Mouse (Mus musculus) forebrain, embryonic 16.5 days (tissue): ENCODE results near the gene Slc30a7. TPM values are rescaled to one million over a fixed set of nuclear protein-coding genes. Genes with fewer than 3 reads are reported as not detected.

ENCODE experiments used
- ATAC-seq: fragments of 200-750 bp; cut with Nextera tagmentation; 2 replicates; pipeline ENCODE4 v1.8.0; 2017; ENCODE audit warnings: mild to moderate bottlenecking, moderate library complexity
- H3K27ac ChIP-seq: fragments of 300-500 bp; sonication (generic); 2 replicates; pipeline ENCODE4 v1.5.1; 2014; ENCODE audit warnings: low read length, control low read depth
- H3K27me3 ChIP-seq: fragments of 300-500 bp; sonication (generic); replicated peaks from 2 replicates; pipeline ENCODE4 v1.6.1; 2014; ENCODE audit warnings: low read length; ENCODE audit not compliant: control insufficient read depth, insufficient read depth
- H3K36me3 ChIP-seq: fragments of 300-500 bp; sonication (generic); 2 replicates; pipeline ENCODE4 v1.6.1; 2014; ENCODE audit not compliant: control insufficient read depth, insufficient read depth
- H3K4me1 ChIP-seq: fragments of 300-500 bp; sonication (generic); replicated peaks from 2 replicates; pipeline ENCODE4 v1.6.1; 2014; ENCODE audit warnings: low read length; ENCODE audit not compliant: control insufficient read depth, insufficient read depth
- H3K4me2 ChIP-seq: fragments of 300-500 bp; sonication (generic); 2 replicates; pipeline ENCODE4 v1.6.1; 2014; ENCODE audit warnings: mild to moderate bottlenecking, low read length, control low read depth
- H3K4me3 ChIP-seq: fragments of 300-500 bp; sonication (generic); replicated peaks from 2 replicates; pipeline ENCODE4 v1.5.1; 2014; ENCODE audit warnings: mild to moderate bottlenecking, low read length, control low read depth
- H3K9ac ChIP-seq: fragments of 300-500 bp; sonication (generic); replicated peaks from 2 replicates; pipeline ENCODE4 v1.6.1; 2014; ENCODE audit warnings: low read depth, low read length, control low read depth
- H3K9me3 ChIP-seq: fragments of 300-500 bp; sonication (generic); 2 replicates; pipeline ENCODE4 v1.6.1; 2016; ENCODE audit warnings: low read length; ENCODE audit not compliant: control insufficient read depth
- WGBS: fragments of 180-500 bp; shearing (Covaris S2); extraction: QIAGEN DNeasy Blood & Tissue Kit; methylation state at CpG from one replicate; pipeline ENCODE4 v1.1.7; 2014; 5-methylcytosine and 5-hydroxymethylcytosine counted together
- polyA plus RNA-seq: library from polyadenylated mRNA; unstranded; fragments of >200 nt; fragmentation: Nextera tagmentation; extraction: Ambion mirVana; gene quantifications from 2 replicates; pipeline ENCODE4 v1.2.1, GENCODE M21; 2015

Gene Slc30a7
- polyA plus RNA-seq, 1 experiment from 2014 or later, result 19.0 TPM

DNA sequence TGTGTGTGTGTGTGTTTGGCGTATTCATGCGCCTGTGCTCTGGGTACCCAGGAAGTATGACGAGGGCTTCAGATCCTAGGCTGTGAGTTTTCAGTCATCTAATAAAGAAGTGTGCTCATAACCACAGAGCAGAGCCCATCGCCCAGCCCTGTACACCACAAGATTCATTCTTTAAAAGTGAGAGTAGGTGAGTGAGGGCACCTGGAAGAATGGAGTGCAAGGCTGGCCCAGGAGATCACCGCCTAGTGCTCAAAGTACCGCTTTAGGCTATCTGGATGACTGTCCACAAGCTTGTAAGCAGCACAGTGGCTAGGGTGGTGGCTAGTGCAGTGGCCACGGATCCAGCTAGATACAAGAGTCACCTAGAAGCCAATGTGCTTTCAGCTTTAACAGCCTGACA lies 50.0 kb downstream of the Slc30a7 start:
- no peak overlapping the region for H3K4me3 ChIP-seq
- no peaks in the 10 kb centered on the region for H3K9me3 ChIP-seq
- no peak for ATAC-seq
- 94% methylated on average over 7 of the region's 7 CpGs for WGBS
- no peaks in the 10 kb centered on the region for H3K4me1 ChIP-seq
- no peak overlapping the region for H3K4me2 ChIP-seq
- H3K36me3 ChIP-seq, result peaks cover 7% of the 10 kb centered on the region
- H3K27ac ChIP-seq, result no peak overlapping the region
- H3K27me3 ChIP-seq, result no peaks in the 10 kb centered on the region
- no peak overlapping the region for H3K9ac ChIP-seq

DNA sequence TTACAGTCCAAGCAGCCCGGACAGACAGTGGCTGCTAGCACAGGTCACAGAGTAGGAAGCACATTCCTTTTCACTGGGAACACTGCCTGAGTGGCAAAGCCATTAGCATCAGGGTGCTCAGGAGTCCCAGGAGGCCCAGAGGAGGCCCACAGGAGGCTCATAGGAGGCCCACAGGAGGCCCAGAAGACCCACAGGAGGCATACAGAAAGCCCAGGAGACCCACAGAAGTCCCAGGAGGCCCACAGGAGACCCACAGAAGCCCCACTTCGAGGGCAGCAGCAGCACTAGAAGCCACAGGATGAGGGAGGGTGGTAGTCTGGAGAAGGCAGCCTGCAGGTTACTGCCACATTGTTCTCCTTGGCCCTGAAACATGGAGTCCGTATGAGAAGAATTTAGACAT lies 54.1 kb downstream of the Slc30a7 start:
- Histone ChIP-seq H3K9ac (no peak overlapping the region), H3K4me2 (no peak overlapping the region), H3K4me3 (no peak overlapping the region), H3K4me1 (peaks cover 7% of the 10 kb centered on the region; the same call in 1 of the 2 replicates), H3K36me3 (peaks cover 7% of the 10 kb centered on the region), H3K27me3 (no peaks in the 10 kb centered on the region), H3K9me3 (no peaks in the 10 kb centered on the region), H3K27ac (no peak overlapping the region)
- 74% methylated on average over 3 of the region's 3 CpGs for WGBS
- no peak for ATAC-seq

DNA sequence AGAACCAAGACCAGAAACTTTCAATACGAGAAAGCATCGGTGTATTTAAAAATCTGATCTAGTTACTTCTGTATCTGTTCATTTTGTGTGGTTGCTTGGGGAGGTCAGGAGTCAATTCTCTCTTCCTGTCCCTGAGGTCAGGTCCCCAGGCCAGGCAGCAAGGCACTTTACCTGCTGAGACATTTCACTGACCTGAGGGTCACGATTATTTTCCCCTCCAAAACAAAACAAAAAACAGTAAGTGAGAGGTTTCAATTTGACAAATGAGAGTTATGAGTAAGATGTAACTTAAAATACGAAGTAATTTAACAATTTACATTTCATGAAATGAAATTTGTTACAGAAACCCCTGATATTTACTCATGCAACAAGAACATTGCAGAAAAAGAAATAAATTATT lies 54.9 kb downstream of the Slc30a7 start:
- H3K9ac ChIP-seq, result no peak overlapping the region
- H3K4me1 ChIP-seq, result peaks cover 7% of the 10 kb centered on the region; the same call in 1 of the 2 replicates
- no peak overlapping the region for H3K27ac ChIP-seq
- no peak overlapping the region for H3K4me2 ChIP-seq
- no peaks in the 10 kb centered on the region for H3K27me3 ChIP-seq
- ATAC-seq, result no peak
- WGBS, result 83% methylated on average over 4 of the region's 4 CpGs
- no peaks in the 10 kb centered on the region for H3K9me3 ChIP-seq
- no peak overlapping the region for H3K4me3 ChIP-seq
- H3K36me3 ChIP-seq, result peaks cover 7% of the 10 kb centered on the region

DNA sequence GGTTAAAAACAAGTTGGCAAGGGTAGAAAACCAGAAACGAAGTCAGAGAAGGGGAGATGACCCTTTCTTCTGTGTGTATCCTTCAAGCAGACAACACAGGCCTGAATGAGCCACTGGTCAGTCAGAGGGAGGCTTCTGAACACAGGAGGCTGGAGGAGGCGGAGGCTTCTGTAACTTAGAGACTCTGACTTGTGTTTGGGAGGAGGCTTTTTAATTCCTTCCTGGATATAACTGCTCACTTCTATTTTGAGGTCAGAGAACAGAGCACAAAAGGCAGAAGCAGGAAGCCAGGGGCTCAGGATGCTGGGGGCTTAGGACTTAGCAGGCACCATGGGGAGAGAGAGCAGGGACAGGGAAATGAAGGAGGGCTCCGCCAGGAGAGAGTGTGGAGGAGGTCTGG lies 56.0 kb downstream of the Slc30a7 start:
- no peak overlapping the region for H3K9ac ChIP-seq

DNA sequence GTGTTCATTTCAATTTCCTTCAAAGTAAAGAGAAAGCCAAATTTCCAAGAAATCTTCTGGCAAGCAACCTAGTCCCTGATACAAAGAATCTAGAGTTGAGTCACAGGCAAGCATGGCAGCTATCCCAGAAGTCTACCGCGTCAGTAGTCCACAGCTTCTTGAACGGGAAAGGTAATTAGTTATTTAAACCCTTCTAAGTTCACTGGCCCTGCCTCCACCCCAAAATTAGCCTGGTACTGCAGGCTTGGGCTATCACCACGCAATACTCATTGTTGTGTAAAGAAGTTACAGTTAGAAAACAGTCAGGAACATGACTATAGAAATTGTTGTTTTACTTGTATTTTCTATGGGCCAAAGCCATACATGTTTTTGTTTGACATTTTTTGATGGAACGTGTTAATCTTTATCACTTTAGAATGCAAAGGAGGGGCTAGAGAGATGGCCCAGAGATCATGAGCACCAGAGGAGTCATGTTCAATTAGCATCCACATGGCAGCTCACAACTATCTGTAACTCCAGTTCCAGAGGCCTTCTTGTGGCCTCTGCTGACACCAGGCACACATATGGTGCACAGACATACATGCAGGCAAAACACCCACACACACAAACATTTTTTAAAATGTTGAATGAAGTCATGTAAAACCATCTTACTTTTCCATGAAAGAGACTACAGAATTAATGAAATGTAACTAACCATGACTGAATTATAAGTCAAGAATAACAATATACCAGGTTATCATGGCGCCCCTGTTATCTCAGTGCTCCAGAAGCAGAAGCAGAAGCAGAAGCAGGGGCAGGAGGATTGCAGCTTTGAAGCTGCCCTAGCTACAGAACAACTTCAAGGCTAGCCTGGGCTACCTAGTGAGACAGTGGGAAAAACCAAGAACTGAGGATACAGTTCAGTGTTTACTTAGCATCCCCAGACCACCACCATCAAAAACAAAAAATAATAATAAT lies 57.0 kb downstream of the Slc30a7 start:
- ATAC-seq, result peak; percentile 74
- H3K4me1 ChIP-seq, result peaks cover 7% of the 10 kb centered on the region; the same call in 1 of the 2 replicates
- peak overlapping the region; percentile 66 for H3K27ac ChIP-seq
- H3K36me3 ChIP-seq, result peaks cover 11% of the 10 kb centered on the region
- 55% methylated on average over 6 of the region's 6 CpGs for WGBS
- no peak overlapping the region for H3K4me3 ChIP-seq
- no peak overlapping the region for H3K9ac ChIP-seq
- no peaks in the 10 kb centered on the region for H3K9me3 ChIP-seq
- no peaks in the 10 kb centered on the region for H3K27me3 ChIP-seq
- no peak overlapping the region for H3K4me2 ChIP-seq

More for the DNA sequence above, 56.0 kb downstream of the Slc30a7 start:
- Histone ChIP-seq H3K9me3 (no peaks in the 10 kb centered on the region), H3K4me2 (no peak overlapping the region), H3K27me3 (no peaks in the 10 kb centered on the region), H3K27ac (no peak overlapping the region), H3K36me3 (peaks cover 10% of the 10 kb centered on the region), H3K4me1 (peaks cover 7% of the 10 kb centered on the region; the same call in 1 of the 2 replicates), H3K4me3 (no peak overlapping the region)
- ATAC-seq, result no peak
- 44% methylated on average over 3 of the region's 3 CpGs for WGBS

DNA sequence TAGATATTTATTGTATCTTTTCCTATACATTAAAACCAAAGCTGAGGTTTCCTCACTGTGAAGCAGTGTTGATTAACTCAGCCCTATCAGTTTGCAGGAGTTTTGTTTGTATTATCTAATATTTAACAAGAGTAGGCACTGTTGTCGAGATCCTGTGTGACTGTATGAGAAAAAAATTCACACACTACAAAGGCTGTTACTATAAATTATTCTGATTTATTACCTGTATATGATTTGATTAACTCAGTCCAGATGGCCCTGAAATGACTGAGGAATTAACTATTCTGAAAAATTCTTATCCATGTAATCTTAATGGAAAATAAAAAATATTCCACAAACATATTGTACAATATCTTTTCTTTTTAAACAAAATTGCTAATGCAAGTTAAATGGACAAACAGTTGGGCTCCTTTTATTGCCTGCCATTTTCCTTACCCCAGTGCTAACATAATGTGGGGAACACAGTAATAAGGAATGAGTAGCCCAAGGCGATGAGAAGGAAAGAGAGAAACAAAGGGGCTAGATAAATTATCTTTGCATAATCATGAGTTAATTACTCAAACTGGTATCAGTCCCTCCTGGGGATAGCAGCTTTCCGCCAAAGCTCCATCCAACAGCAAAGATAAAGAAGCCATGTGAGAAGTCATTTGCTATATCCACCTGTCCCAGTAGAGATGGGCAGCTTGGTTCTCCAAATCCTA lies 57.8 kb downstream of the Slc30a7 start:
- H3K4me1 ChIP-seq, result peaks cover 7% of the 10 kb centered on the region; the same call in 1 of the 2 replicates
- 42% methylated on average over 3 of the region's 3 CpGs for WGBS
- no peaks in the 10 kb centered on the region for H3K27me3 ChIP-seq
- H3K4me3 ChIP-seq, result no peak overlapping the region
- H3K36me3 ChIP-seq, result peaks cover 11% of the 10 kb centered on the region
- no peak overlapping the region for H3K4me2 ChIP-seq
- peak overlapping the region; percentile 66 for H3K27ac ChIP-seq
- no peak overlapping the region for H3K9ac ChIP-seq
- no peaks in the 10 kb centered on the region for H3K9me3 ChIP-seq
- peak; percentile 78 for ATAC-seq

DNA sequence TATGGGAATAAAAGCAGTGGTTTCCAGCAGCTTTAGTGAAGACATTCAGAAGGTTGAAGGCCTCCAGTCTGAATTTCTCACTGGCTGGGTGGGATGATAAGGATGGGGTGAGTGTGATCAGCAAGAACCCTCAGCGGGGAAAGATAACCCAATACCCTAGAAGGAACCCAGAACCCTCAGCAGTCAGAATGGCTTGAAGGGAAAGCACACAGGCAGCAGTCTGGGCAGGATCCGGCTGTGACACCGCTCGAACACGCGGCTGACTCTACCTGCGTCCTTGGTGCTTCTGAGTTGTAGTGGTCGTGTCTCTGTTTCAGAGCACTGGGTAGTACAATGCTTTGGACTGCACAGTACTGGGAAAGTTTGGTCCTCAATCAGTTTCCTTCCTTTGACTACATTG lies 60.9 kb downstream of the Slc30a7 start:
- Histone ChIP-seq H3K9ac (no peak overlapping the region), H3K4me3 (no peak overlapping the region), H3K27ac (no peak overlapping the region), H3K4me2 (no peak overlapping the region), H3K9me3 (no peaks in the 10 kb centered on the region), H3K27me3 (no peaks in the 10 kb centered on the region), H3K36me3 (peaks cover 12% of the 10 kb centered on the region), H3K4me1 (peaks cover 7% of the 10 kb centered on the region; the same call in 1 of the 2 replicates)
- 98% methylated on average over 8 of the region's 8 CpGs for WGBS
- no peak for ATAC-seq

DNA sequence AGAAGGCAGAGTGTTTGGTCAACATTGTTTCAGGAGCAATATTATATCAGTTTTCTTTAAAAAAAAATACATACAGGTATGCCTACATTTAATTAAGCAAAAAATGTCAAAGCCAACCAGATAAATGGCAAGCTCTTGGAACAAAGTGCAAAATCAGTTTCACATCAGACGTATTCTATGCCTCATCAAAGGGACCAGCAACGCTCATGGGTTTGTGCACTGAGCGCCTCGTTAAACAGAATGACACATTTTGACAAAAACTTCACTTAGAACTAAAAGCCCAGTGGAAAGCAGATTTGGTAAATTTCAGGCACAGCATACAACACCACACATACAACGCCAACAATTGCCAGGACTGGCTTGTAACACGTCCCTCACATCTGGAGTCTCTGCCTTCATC lies 62.8 kb downstream of the Slc30a7 start:
- Histone ChIP-seq H3K36me3 (peaks cover 12% of the 10 kb centered on the region), H3K9ac (no peak overlapping the region), H3K4me2 (no peak overlapping the region), H3K27ac (no peak overlapping the region), H3K9me3 (no peaks in the 10 kb centered on the region), H3K4me1 (0 out of 2 replicates have a peak, but pooled peaks cover 2% of the 10 kb centered on the region), H3K27me3 (no peaks in the 10 kb centered on the region), H3K4me3 (no peak overlapping the region)
- WGBS, result 61% methylated on average over 6 of the region's 6 CpGs
- ATAC-seq, result no peak

DNA sequence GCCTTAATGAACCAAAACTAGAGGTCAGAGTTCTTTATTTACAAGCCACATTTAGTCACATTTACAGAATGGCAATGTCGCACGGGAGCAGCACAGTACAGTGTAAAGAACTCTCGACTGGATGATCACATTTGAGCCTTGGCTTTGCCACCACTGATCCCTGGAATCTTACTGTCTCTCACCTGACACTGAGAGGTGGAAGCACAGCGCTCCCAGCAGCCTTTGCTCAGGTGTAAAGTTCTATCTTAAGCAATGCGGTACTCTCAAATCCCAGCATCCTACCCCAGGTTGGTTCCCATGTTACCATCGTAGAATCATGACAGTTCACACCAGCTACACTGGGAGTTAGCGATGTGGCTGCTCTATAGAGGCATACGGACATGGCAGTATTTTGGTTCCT lies 65.7 kb downstream of the Slc30a7 start:
- H3K9ac ChIP-seq, result no peak overlapping the region
- no peak overlapping the region for H3K27ac ChIP-seq
- no peaks in the 10 kb centered on the region for H3K27me3 ChIP-seq
- H3K4me3 ChIP-seq, result no peak overlapping the region
- no peaks in the 10 kb centered on the region for H3K9me3 ChIP-seq
- H3K4me2 ChIP-seq, result no peak overlapping the region
- 89% methylated on average over 8 of the region's 8 CpGs for WGBS
- peaks cover 12% of the 10 kb centered on the region for H3K36me3 ChIP-seq
- H3K4me1 ChIP-seq, result no peaks in the 10 kb centered on the region
- ATAC-seq, result no peak
